Mouse (Mus musculus): ENCODE results near the gene Iqsec1.

The Iqsec1 gene

GRCm38 (mm10) chr6:90725526-90725925 is 263.0 kb downstream of the Iqsec1 start:
- DNase-seq (ENCODE audit: low spot score) = no peak

GRCm38 (mm10) chr6:90722993-90723392 is 265.5 kb downstream of the Iqsec1 start:
- peak; percentile 60 for DNase-seq (ENCODE audit: low spot score)

DNA sequence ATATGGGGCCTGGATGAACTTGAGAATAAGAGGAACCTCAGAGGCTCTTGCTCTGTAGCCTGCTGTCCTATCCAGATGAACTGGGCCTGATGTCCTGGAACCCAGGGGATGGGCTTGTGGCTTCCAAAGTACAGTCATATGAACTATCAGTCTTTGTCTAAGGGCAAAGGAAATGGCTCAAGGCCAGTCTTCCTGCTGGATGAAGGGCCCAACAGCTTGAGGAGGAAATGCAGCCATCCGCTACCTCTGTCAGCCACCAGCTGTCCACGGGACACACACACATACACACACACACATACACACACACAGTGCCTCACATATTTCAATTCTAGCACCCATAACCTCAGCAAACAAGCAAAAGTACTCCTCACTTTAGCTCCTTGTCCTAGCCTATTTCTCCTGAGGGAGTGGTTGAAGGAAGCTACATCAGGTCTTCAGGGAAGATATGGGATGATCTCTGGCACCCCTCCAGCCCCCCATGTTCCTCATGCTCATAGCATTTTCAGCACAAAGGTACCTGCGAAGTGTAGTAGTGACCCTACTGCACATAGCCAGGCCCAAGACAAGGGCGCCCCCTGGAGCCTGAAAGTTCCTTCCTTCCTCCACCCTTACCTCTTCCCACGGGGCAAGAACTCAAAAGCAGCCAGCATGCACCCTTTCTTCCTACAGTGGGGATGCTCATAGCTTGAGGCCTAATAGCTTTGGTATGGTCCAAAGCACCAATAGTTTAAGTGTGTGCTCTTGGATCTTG is 267.3 kb downstream of the Iqsec1 start:
- DNase-seq (ENCODE audit: low spot score) = no peak

GRCm38 (mm10) chr6:90720201-90720600 is 268.3 kb downstream of the Iqsec1 start:
- DNase-seq (ENCODE audit: low spot score) = no peak

GRCm38 (mm10) chr6:90719402-90719801 is 269.1 kb downstream of the Iqsec1 start:
- no peak for DNase-seq (ENCODE audit: low spot score)

- no peak for DNase-seq (ENCODE audit: low spot score)
Observed at GRCm38 (mm10) chr6:90718477-90718876, 270.0 kb downstream of the Iqsec1 start.

- no peak for DNase-seq (ENCODE audit: low spot score)
Observed at GRCm38 (mm10) chr6:90717711-90718110, 270.8 kb downstream of the Iqsec1 start.

DNA sequence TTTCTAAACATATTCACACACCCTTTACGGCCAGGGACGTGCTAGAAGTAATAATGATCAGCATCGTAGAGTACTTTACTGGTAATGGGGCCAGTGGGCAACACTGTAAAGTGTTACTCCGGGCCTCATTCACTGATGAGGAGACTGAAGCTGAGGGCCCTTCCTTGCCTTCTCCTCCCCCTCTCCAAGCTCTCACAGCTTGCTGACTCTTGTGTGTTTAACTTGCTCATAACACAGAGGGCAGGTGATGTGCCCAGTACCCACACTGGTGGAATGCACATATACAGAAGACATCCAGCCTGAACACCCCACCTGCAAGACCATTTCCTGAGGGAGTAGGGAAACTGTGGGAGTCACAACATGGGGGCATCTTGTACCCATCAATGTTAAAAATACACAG is 271.6 kb downstream of the Iqsec1 start:
- no peak for DNase-seq (ENCODE audit: low spot score)

GRCm38 (mm10) chr6:90716066-90716704 is 272.3 kb downstream of the Iqsec1 start:
- peak; percentile 28 for DNase-seq (ENCODE audit: low spot score)

- no peak for DNase-seq (ENCODE audit: low spot score)
Observed at GRCm38 (mm10) chr6:90715245-90715905, 273.1 kb downstream of the Iqsec1 start.

GRCm38 (mm10) chr6:90713650-90714049 is 274.8 kb downstream of the Iqsec1 start:
- no peak for DNase-seq (ENCODE audit: low spot score)

DNA sequence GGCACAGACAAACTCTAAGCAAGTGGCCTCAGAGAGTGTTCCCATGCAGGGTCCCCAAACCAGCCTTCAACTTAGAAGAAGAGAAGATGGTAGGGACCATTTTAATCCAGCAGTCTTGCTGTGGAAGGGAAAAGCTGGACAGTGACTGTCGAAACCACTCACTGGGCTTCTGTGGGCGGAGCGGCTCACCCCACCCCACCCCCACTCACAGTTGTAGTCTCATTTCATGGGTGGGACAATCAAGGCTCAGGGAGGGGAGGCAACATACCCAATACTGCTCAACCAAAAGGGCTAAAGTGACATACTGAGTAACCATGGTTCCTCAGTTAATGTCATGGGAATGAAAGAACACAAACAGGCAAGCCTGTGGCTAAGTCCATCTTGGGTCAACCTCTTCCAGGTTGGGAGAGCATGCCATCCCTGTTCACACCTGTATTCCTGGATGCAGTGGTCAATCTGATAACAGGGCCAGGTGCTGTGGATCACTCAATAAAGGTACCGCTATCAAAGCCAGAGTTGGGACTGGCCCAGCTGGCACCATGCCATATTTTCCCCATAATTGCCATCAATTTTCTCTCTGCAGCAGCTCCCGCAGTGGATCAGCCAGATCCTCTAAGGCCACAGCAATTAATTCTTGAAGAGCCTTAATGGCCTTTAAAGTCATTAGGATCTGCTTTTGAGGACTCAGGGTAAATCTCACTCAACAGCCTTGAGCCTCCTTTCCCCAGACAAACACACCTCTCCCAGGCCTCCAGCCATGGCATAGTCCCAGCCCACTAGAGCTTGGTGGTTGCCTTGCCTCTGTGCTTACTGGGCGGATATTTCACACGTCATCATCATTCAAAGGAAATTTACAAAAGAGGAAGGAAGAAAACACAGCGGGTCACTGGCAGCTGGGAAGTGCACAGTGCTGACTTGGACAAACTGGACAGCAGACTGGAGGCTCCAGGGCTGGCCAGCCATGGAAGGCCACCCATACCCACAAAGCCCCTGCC is 275.7 kb downstream of the Iqsec1 start:
- DNase-seq (ENCODE audit: low spot score) = peak; percentile 73

DNA sequence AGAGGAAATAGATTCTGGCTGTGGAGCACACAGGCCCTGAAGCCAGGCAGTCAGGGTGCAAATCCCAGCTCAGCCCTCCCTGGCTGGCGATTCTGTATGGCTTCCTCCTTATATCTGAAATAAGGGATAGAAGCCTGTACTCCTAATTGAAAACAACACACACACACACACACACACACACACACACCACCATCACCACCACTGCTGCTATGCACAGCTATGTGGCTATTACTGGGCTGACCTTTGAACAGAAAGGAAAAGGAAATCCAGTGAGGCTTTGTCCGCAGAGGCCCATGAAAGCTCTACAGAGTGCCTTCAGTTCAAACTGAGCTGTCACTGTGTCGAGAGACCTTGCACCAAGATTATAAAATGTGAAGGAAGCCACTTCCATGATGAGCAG is 276.4 kb downstream of the Iqsec1 start:
- DNase-seq (ENCODE audit: low spot score) = no peak

- DNase-seq (ENCODE audit: low spot score) = no peak
Observed at GRCm38 (mm10) chr6:90711476-90712035, 276.9 kb downstream of the Iqsec1 start.

- no peak for DNase-seq (ENCODE audit: low spot score)
Observed at GRCm38 (mm10) chr6:90710778-90711177, 277.7 kb downstream of the Iqsec1 start.

DNA sequence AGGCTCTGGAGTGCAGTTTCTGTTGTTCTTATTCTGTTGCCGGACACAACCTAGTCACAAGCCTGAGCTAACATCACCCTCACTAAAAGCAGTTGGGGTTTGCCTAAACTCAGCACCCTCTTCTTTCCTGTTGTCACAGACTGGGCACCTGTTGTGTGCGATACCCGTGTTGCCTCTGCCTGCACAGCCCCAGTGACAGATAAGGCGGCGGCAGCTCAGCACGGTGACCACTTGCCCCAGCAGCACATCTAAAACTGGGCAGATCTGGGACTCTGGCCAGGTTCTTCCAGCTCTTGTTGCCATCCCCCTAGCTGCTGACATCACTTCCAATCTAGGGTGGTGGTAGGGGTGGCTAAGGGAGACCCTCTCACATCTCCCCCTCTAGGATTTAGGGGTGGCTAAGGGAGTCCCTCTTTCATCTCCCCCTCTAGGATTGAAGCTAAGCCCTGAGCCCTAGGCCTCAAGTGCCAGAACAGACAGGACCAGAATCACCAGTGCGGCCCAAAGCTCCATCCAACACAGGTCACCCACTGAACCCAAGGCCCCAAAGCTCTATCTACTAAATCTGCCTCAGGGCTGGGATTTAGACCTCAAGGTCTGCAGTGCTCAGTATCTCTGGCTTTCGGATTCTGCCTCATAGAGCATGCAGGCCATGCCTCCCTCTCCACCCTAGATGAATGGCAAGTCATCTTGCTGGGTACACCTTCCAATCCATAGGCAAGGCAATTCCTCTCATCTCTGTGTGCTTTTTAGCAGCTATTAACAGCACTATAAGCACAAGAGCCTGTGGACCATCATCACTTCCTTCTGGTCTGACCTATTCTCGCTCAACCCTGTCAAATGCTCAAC is 278.3 kb downstream of the Iqsec1 start:
- DNase-seq (ENCODE audit: low spot score) = no peak

GRCm38 (mm10) chr6:90708061-90708618 is 280.3 kb downstream of the Iqsec1 start:
- no peak for DNase-seq (ENCODE audit: low spot score)

DNA sequence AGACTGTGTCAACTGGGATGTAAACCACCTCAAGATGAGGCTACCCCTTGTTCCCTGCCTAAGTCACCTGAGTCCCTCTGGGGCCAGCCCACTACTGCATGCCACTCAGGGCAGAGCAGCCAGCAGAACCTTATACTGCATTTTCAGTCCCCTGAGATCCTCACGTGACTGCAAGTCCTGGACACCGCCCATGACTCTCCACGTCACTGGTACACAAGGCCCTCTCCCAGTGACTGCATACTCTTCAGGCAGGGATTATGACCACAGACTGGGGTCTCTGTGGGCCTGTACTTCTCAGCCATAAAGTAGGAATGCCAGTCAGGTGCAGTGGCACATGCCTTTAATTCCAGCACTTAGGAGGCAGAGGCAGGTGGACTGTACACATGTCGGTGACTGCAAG is 281.3 kb downstream of the Iqsec1 start:
- DNase-seq (ENCODE audit: low spot score) = no peak

DNA sequence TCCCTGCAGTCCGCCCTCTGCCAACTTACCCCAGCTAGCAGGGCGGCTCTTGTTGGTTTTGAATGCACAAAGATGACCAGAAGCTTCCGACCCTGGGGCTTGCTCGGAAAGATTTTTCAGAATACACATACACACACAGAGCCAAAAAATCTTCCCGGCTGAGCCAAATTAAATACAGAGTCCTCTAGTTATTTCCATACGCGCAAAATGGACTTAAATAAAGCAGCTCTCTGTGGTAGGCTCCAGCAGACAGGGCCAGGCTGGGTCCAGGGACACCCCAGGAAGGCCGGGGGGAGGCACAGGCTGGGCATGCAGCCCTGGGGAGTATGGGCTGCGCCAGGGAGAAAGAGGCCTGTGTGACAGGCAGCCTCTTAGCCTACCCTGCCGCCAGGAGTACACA is 282.0 kb downstream of the Iqsec1 start:
- no peak for DNase-seq (ENCODE audit: low spot score)

DNA sequence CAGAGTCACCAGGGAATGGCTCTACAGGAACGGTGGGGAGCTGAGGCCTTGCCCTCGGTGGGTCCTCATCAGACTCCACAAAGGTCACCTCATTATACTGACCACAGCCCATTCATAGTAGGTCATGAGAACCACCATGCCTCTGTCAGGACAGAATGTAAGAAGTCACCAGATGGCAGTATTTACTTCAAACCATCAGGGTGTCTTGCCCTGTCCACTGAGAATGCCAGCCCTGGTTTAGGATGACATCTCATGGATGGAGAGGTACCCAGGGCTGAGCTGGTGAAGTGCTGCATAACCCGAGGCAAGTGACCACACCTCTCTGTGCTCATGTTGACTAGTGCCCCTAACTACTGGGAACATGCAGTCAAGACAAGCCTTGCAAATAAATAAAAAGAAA is 282.7 kb downstream of the Iqsec1 start:
- no peak for DNase-seq (ENCODE audit: low spot score)

Measured in MN1 (cell line).